Mouse (Mus musculus): Measurements from ENCODE around the gene Olfr1313.
"Not testable (repeated sequence)": the region's sequence is repeated elsewhere in the genome, so short reads cannot be mapped to it uniquely, and the experiment has no call there.

The Olfr1313 gene

DNA sequence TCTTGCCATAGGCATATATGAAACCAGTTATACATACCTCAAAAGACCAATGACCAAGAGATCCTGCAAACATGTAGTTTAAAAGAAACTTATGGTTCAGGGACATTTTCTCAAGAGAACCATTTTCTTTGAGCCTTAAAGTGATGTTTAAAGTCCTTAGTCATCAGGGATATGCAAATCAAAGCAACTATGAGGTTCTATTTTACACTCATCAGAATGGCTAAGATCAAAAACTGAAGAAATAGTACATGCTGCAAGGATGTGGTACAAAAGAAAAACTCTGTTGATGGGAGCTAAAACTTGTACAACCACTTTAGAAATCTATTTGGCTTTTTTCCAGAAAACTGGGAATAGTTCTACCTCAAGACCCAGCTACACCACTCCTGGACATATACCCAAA, at the start of gene Olfr1313:
Gene Olfr1313 (minus strand): TSS at position 101 of the 400 bp plus-strand sequence.
- no peak for DNase-seq

- no peak for DNase-seq
Measured at GRCm38 (mm10) chr2:112115340-112115739, 37.7 kb upstream of the Olfr1313 start, which contains the start of gene Olfr1315-ps1. Olfr1315-ps1 (minus strand) TSS chr2:112115440.

GRCm38 (mm10) chr2:112096681-112097080, 19.0 kb upstream of the Olfr1313 start, which contains the start of gene Olfr1314:
Olfr1314 (minus strand) TSS chr2:112096781.
- DNase-seq = no peak

- DNase-seq = no peak
Measured at GRCm38 (mm10) chr2:112050138-112050537, 27.5 kb downstream of the Olfr1313 start, which contains the start of gene Olfr1312. Olfr1312 (minus strand) TSS chr2:112050238.

DNA sequence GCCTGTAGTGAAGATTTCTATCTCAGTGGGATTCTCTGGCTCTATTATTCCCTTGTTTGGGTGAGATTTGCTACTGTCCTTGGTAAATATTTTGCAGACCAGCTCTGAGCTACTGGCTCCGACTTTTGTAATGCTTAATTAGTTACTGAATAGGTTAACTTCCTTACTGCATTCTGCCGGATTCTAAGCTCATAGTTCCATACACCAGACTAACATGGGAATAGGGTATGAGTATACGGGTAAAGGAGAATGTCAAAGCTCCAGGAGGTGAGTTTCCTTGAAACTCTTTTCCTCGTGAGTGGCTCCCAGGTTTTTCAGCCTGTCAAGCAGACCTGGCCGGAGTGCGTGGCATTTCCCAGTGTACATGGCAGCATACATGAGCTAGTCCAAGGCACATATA, 50.7 kb downstream of the Olfr1313 start:
- not testable (repeated sequence) for DNase-seq

DNA sequence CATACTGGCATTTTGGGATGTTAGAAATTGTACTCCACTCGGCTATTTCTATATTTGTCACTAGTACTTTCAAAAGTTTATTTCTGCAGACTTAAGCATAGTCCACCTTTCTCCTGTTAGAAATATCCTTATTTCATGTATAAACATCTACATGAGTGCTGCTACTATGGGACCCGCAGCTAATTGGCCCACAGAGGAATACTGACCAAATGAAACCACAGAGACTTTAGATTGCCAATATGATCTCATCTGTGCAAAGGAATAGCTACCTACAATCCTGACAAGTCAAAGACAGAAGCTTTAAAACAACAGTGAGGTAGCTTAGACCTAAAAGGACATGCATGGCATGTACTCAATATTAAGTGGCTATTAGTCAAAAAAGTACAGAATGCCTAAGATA, 53.3 kb downstream of the Olfr1313 start, which contains the start of gene Olfr1311:
Gene Olfr1311 (minus strand): TSS at position 101 of the 400 bp plus-strand sequence.
- no peak for DNase-seq

All from B cell, adult 2 months (primary cell).